Mouse (Mus musculus) cerebellum, postnatal 4 days (tissue): Measurements from ENCODE around the gene Mst1r.
A peak's percentile ranks its signal among the peaks of the same experiment; 100 is the strongest.

ENCODE experiments used
- DNase-seq, 2 experiments: peaks; one replicate each; pipeline ENCODE4 v3.0.0; 2022; ENCODE audit warnings: low spot score in 2 of 2, mixed read lengths in 1 of 2

Mst1r gene

GRCm38 (mm10) chr9:107950460-107951355, 44.0 kb downstream of the Mst1r start:
- peak; percentile 74 to 88 for DNase-seq

GRCm38 (mm10) chr9:107955613-107956289, 49.1 kb downstream of the Mst1r start:
- no peak for DNase-seq

GRCm38 (mm10) chr9:107957141-107957540, 50.5 kb downstream of the Mst1r start:
- no peak for DNase-seq

- DNase-seq: no peak
Observed at GRCm38 (mm10) chr9:107959896-107960295, 53.2 kb downstream of the Mst1r start.

- DNase-seq: no peak
Observed at GRCm38 (mm10) chr9:107960928-107961327, 54.3 kb downstream of the Mst1r start.

- no peak for DNase-seq
Observed at GRCm38 (mm10) chr9:107961351-107961762, 54.7 kb downstream of the Mst1r start.

- DNase-seq: no peak
Observed at GRCm38 (mm10) chr9:107961881-107962280, 55.2 kb downstream of the Mst1r start.

- no peak for DNase-seq
Observed at GRCm38 (mm10) chr9:107962916-107963315, 56.2 kb downstream of the Mst1r start.

GRCm38 (mm10) chr9:107963700-107964099, 57.0 kb downstream of the Mst1r start:
- DNase-seq: peak; percentile 65 to 83

- DNase-seq: no peak
Observed at GRCm38 (mm10) chr9:107964681-107965080, 58.0 kb downstream of the Mst1r start.

- no peak for DNase-seq
Observed at GRCm38 (mm10) chr9:107966676-107967075, 60.0 kb downstream of the Mst1r start.

GRCm38 (mm10) chr9:107967437-107967836, 60.8 kb downstream of the Mst1r start:
- DNase-seq: no peak

GRCm38 (mm10) chr9:107968531-107968930, 61.9 kb downstream of the Mst1r start:
- DNase-seq: no peak
